Mouse (Mus musculus): ENCODE data around the gene Dot1l.
A peak's percentile ranks its signal among the peaks of the same experiment; 100 is the strongest.

Dot1l gene

GRCm38 (mm10) chr10:80829359-80830278 is 74.6 kb downstream of the Dot1l start:
- no peak for DNase-seq (ENCODE audit: low spot score in 2 of 2)

DNA sequence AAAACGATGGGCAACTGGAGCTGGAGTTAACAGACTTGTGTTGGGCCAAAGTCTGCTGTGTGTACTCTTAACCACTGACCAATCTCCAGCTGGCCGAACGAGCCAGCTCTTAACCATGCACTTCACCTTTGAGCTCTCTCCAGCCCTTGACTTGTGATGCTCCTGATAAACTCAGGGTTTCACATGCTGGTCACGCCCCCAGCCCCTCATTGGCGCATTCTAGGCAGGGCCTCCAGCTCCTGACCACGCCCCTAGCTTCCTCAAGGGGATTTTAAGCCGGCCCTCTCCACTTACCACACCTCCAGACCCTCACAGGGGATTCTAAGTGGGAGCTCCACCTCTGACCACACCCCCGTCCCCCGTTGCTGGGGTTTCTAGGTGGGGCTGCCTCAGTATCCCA is 76.1 kb downstream of the Dot1l start:
- peak; percentile 73 to 79 for DNase-seq (ENCODE audit: low spot score in 2 of 2)

GRCm38 (mm10) chr10:80832818-80833217 is 77.8 kb downstream of the Dot1l start:
- no peak for DNase-seq (ENCODE audit: low spot score in 2 of 2)

GRCm38 (mm10) chr10:80835617-80836016 is 80.6 kb downstream of the Dot1l start:
- no peak for DNase-seq (ENCODE audit: low spot score in 2 of 2)

DNA sequence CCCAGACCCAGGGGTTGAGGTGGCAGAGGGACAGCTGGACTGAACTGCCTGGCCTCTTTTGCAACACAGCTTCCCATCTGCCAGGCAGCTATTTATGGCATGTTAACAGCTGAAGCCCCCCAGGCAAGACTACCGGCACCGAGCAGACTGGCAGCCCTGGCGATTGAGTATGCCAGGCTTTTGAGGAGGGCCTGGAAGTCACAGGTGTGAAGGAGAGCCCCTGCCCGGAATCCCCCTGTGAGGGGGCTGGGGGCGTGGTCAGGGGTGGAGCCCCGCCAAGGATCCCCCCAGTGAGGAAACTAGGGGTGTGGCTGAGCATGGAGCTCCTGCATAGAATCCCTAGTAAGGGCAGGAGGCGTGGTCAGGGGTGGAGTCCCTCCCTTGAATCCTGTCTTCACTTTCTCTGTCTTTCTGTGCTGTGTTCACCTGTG is 82.0 kb downstream of the Dot1l start:
- no peak for DNase-seq (ENCODE audit: low spot score in 2 of 2)

- DNase-seq (ENCODE audit: low spot score in 2 of 2) = no peak
Observed at GRCm38 (mm10) chr10:80837827-80838226, 82.8 kb downstream of the Dot1l start.

GRCm38 (mm10) chr10:80838346-80838912 is 83.4 kb downstream of the Dot1l start:
- no peak for DNase-seq (ENCODE audit: low spot score in 2 of 2)

- DNase-seq (ENCODE audit: low spot score in 2 of 2) = no peak
Observed at GRCm38 (mm10) chr10:80839848-80840247, 84.8 kb downstream of the Dot1l start.

GRCm38 (mm10) chr10:80841685-80842084 is 86.7 kb downstream of the Dot1l start:
- DNase-seq (ENCODE audit: low spot score in 2 of 2) = no peak

GRCm38 (mm10) chr10:80842334-80842733 is 87.3 kb downstream of the Dot1l start:
- DNase-seq (ENCODE audit: low spot score in 2 of 2) = no peak

- DNase-seq (ENCODE audit: low spot score in 2 of 2) = no peak
Observed at GRCm38 (mm10) chr10:80843087-80843930, 88.3 kb downstream of the Dot1l start.

DNA sequence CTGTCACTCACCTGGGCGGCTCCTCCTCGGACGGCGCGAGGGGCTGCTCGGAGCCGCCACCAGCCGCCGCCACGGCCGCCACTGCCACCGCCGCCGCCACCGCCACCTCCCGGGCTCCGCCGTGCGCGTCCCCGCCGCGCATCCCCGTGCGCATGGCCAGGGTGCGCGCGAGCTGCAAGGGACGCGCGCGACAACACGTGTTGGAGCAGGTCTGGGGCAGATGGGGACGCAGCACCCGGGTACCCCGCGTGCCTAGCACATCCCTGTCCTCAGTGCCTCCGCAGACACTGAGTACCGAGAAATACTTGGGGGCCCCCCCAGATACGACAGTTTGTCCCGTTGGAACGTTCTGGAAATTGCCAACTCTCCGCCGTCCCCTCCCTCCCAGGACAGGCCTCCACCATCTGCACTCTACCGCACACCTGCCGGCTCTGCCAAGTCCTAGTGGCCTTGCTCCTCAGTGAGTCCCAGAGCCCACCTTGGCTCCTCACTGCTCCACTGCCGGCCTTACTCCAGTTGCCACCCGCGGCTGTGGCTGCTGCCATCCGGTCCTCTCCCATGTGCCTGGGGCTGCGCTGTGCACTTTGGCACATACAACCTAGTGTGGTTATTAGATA is 89.0 kb downstream of the Dot1l start, which contains the start of gene Lingo3:
Gene Lingo3, minus strand, starts transcription at position 109 of the 617 bp plus-strand sequence.
- no peak for DNase-seq (ENCODE audit: low spot score in 2 of 2)

Measured in spleen, postnatal 4 days (tissue).